Mouse (Mus musculus) cerebellum, postnatal 10 days (tissue): ENCODE data around the gene Muc1.

Source experiments
- DNase-seq, 2 experiments: peaks; one replicate each; pipeline ENCODE4 v3.0.0; 2021; ENCODE audit warnings: mixed read lengths in 2 of 2

Gene Muc1

GRCm38 (mm10) chr3:89271760-89272159, 42.9 kb downstream of the Muc1 start:
- DNase-seq = peak; percentile 62 to 65

GRCm38 (mm10) chr3:89276061-89276460, 47.2 kb downstream of the Muc1 start:
- no peak for DNase-seq

- DNase-seq = peak; percentile 45 to 50
Measured at GRCm38 (mm10) chr3:89277281-89278021, 48.6 kb downstream of the Muc1 start.

- DNase-seq = peak; percentile 48
Measured at GRCm38 (mm10) chr3:89278107-89278506, 49.2 kb downstream of the Muc1 start.

- DNase-seq = no peak
Measured at GRCm38 (mm10) chr3:89278643-89279042, 49.8 kb downstream of the Muc1 start.

GRCm38 (mm10) chr3:89279153-89279890, 50.5 kb downstream of the Muc1 start:
- peak; percentile 92 to 94 for DNase-seq

- DNase-seq = peak in 1 of 2 experiments; percentile 61
Measured at GRCm38 (mm10) chr3:89280050-89280605, 51.3 kb downstream of the Muc1 start.

GRCm38 (mm10) chr3:89280606-89281511, 52.0 kb downstream of the Muc1 start, which contains the start of gene Efna1:
Gene Efna1 (minus strand): TSS chr3:89281142.
- DNase-seq = peak; percentile 75 to 77

GRCm38 (mm10) chr3:89281579-89282290, 52.9 kb downstream of the Muc1 start:
- DNase-seq = peak; percentile 92 to 93

GRCm38 (mm10) chr3:89282291-89282643, 53.4 kb downstream of the Muc1 start:
- no peak for DNase-seq
